Mouse (Mus musculus): Measurements from ENCODE around the gene Gm853. TPM values are rescaled to one million over a fixed set of nuclear protein-coding genes. Genes with fewer than 3 reads are reported as not detected.
A peak's percentile ranks its signal among the peaks of the same experiment; 100 is the strongest.

The Gm853 gene
- polyA plus RNA-seq, 1 experiment from 2014 or later = not detected

DNA sequence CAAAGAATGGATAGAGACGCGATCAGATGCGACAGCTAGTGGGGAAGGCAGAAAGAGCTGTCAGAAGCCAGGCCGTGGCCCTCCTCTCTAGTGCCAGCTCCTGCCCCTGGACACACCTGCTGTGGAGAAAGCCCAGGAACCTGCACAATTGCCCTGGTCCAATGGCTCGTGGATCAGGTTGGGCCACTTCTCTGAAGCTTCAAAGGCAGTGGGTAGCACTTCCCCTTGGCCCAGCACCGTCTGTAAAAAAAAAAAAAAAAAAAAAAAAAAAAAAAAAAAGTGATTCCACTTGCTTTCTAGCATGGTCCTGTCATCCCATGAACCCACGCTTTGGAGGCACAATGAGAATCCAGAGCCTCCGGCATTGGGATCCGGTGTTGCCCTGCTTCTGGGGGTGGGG is 54.4 kb downstream of the Gm853 start:
- WGBS (ENCODE audit: insufficient replicate concordance) = 35% methylated on average over 9 of the region's 9 CpGs
- Histone ChIP-seq H3K4me1 (ENCODE audit: control insufficient read depth, low read depth, low read length) (peaks cover 8% of the 10 kb centered on the region), H3K9me3 (replicated peaks; ENCODE audit: control insufficient read depth, low read length) (no peaks in the 10 kb centered on the region), H3K27me3 (ENCODE audit: control insufficient read depth, insufficient read depth, low read depth, low read length) (peaks cover 20% of the 10 kb centered on the region), H3K4me3 (ENCODE audit: low read depth, low read length) (no peak overlapping the region), H3K4me2 (ENCODE audit: low read depth, low read length) (no peak overlapping the region), H3K36me3 (ENCODE audit: control insufficient read depth, insufficient read depth) (peaks cover 3% of the 10 kb centered on the region; the same call in 1 of the 2 replicates), H3K9ac (ENCODE audit: low read depth, low read length) (no peak overlapping the region), H3K27ac (ENCODE audit: low read length) (no peak overlapping the region)
- no peak for ATAC-seq (ENCODE audit: low read depth)

DNA sequence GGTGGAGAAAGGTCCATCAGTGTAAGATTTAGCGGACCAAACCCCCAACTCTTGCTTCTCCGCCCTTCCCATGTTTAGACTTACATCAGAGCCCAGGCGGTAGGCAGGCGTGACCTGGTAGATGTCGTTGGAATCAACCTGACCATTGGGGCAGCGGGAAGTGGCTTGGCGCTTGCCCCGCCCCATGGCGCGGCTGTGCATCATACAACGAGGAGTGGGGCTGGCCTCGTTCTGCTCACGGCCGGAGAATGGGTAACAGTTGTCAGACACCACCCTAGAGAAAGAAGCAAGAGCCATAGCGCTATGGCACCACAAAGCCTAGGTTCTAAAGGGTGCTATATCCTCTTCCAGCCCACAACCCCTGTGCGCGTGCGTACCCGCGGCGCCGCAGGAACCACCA is 54.9 kb downstream of the Gm853 start:
- no peaks in the 10 kb centered on the region for H3K9me3 ChIP-seq (replicated peaks; ENCODE audit: control insufficient read depth, low read length)
- H3K4me1 ChIP-seq (ENCODE audit: control insufficient read depth, low read depth, low read length) = peaks cover 3% of the 10 kb centered on the region
- H3K36me3 ChIP-seq (ENCODE audit: control insufficient read depth, insufficient read depth) = peaks cover 3% of the 10 kb centered on the region; the same call in 1 of the 2 replicates
- H3K4me2 ChIP-seq (ENCODE audit: low read depth, low read length) = no peak overlapping the region
- no peak for ATAC-seq (ENCODE audit: low read depth)
- no peak overlapping the region for H3K4me3 ChIP-seq (ENCODE audit: low read depth, low read length)
- H3K27me3 ChIP-seq (ENCODE audit: control insufficient read depth, insufficient read depth, low read depth, low read length) = peaks cover 24% of the 10 kb centered on the region
- no peak overlapping the region for H3K27ac ChIP-seq (ENCODE audit: low read length)
- WGBS (ENCODE audit: insufficient replicate concordance) = 46% methylated on average over 22 of the region's 22 CpGs
- no peak overlapping the region for H3K9ac ChIP-seq (ENCODE audit: low read depth, low read length)

DNA sequence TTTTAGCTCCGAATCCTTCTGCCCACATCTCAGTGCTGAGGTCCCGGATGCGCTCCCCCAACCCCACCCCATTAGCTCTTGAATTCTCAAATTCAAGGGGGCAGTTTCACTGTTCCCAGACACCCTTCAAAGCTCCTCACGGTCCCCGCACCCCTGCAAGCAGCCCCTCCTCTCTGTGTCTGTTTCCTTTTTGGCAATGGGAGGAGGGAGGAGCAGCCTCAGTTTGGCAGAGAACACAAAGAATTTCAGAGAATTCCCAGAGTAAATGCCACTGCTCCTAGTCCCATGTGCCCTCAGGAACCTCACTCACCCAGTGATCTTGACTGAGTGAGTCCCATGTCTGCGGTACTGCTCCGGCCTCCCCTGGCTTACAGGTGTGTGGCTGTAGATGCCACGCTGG is 55.6 kb downstream of the Gm853 start:
- no peak overlapping the region for H3K27ac ChIP-seq (ENCODE audit: low read length)
- H3K9ac ChIP-seq (ENCODE audit: low read depth, low read length) = no peak overlapping the region

DNA sequence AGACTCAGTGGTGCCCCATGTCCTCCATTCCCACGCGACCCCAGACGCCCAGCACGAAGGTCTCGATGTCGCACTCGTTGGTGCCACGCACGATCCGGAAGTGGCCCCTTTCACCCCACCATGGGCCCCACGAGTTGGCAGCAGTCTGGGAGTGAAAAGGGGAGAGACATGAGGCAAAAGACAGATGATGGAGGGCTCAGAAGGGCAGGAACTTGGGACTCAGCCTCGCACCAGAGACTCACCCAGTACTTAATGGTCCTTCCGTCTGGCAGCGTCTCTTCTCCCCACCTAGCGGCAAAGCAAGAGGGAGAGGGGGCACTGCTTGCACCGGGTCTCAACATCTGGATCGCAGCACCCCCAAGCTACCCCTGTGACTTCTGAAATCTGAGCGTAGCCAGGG is 56.1 kb downstream of the Gm853 start:
- H3K27ac ChIP-seq (ENCODE audit: low read length) = no peak overlapping the region
- peaks cover 3% of the 10 kb centered on the region; the same call in 1 of the 2 replicates for H3K36me3 ChIP-seq (ENCODE audit: control insufficient read depth, insufficient read depth)
- H3K9me3 ChIP-seq (replicated peaks; ENCODE audit: control insufficient read depth, low read length) = no peaks in the 10 kb centered on the region
- no peak overlapping the region for H3K4me3 ChIP-seq (ENCODE audit: low read depth, low read length)
- H3K4me1 ChIP-seq (ENCODE audit: control insufficient read depth, low read depth, low read length) = no peaks in the 10 kb centered on the region; the same call in 1 of the 2 replicates
- peaks cover 28% of the 10 kb centered on the region for H3K27me3 ChIP-seq (ENCODE audit: control insufficient read depth, insufficient read depth, low read depth, low read length)
- no peak overlapping the region for H3K9ac ChIP-seq (ENCODE audit: low read depth, low read length)
- no peak for ATAC-seq (ENCODE audit: low read depth)
- no peak overlapping the region for H3K4me2 ChIP-seq (ENCODE audit: low read depth, low read length)
- 72% methylated on average over 18 of the region's 18 CpGs for WGBS (ENCODE audit: insufficient replicate concordance)

More for the DNA sequence above, 55.6 kb downstream of the Gm853 start:
- WGBS (ENCODE audit: insufficient replicate concordance) = 79% methylated on average over 8 of the region's 8 CpGs
- no peaks in the 10 kb centered on the region; the same call in 1 of the 2 replicates for H3K4me1 ChIP-seq (ENCODE audit: control insufficient read depth, low read depth, low read length)
- H3K4me2 ChIP-seq (ENCODE audit: low read depth, low read length) = no peak overlapping the region
- ATAC-seq (ENCODE audit: low read depth) = no peak
- H3K9me3 ChIP-seq (replicated peaks; ENCODE audit: control insufficient read depth, low read length) = no peaks in the 10 kb centered on the region
- no peak overlapping the region for H3K4me3 ChIP-seq (ENCODE audit: low read depth, low read length)
- H3K36me3 ChIP-seq (ENCODE audit: control insufficient read depth, insufficient read depth) = peaks cover 3% of the 10 kb centered on the region; the same call in 1 of the 2 replicates
- peaks cover 28% of the 10 kb centered on the region for H3K27me3 ChIP-seq (ENCODE audit: control insufficient read depth, insufficient read depth, low read depth, low read length)

DNA sequence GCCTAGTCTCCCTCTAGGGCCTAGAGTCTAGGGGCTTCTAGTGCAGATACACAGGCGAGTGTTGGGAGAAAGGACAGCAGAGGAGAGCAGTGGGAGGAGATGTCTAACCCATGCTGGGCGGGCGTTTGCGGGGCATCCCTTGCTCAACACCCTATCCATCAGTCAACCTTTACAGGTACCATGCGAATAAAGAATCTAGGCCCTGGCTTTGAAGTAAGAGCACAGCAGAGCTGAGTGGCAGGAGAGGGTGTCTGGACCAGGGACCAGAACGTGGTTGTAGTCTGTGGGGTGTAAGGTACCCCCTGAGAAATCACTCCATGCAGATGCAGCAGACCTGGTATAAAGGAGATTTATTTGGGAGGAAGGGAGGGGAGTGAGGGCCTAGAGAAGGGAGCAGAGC is 58.1 kb downstream of the Gm853 start:
- Histone ChIP-seq H3K4me3 (ENCODE audit: low read depth, low read length) (no peak overlapping the region), H3K9ac (ENCODE audit: low read depth, low read length) (no peak overlapping the region), H3K27ac (ENCODE audit: low read length) (no peak overlapping the region), H3K4me2 (ENCODE audit: low read depth, low read length) (no peak overlapping the region), H3K27me3 (ENCODE audit: control insufficient read depth, insufficient read depth, low read depth, low read length) (peaks cover 28% of the 10 kb centered on the region), H3K36me3 (ENCODE audit: control insufficient read depth, insufficient read depth) (peaks cover 3% of the 10 kb centered on the region; the same call in 1 of the 2 replicates), H3K4me1 (ENCODE audit: control insufficient read depth, low read depth, low read length) (no peaks in the 10 kb centered on the region; the same call in 1 of the 2 replicates), H3K9me3 (replicated peaks; ENCODE audit: control insufficient read depth, low read length) (no peaks in the 10 kb centered on the region)
- WGBS (ENCODE audit: insufficient replicate concordance) = 65% methylated on average over 6 of the region's 6 CpGs
- no peak for ATAC-seq (ENCODE audit: low read depth)

DNA sequence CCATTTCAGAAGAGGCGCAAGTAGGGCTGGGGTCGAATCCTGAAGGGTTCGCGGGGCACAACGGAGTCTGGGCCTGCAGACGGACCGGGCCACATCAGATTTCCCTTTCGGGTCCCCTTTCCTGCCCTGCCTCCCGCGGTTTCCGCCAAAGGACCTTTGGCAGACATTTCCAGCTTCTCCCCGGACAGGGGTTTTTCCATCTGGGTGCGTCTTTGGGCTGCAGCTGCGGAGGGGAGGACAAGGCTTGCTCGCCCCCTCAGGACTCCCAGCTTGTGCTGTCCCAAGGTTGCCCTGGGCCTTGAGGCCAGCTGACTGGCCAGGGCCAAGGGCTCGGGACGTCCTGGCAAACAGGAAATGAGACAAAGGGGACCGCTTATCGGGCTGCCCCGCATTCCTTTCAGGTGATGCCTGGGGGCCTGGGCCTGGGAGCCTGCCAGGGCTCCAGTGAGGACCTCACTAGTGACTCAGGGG is 58.8 kb downstream of the Gm853 start:
- WGBS (ENCODE audit: insufficient replicate concordance) = 5% methylated on average over 20 of the region's 20 CpGs
- ATAC-seq (ENCODE audit: low read depth) = no peak
- Histone ChIP-seq H3K9me3 (replicated peaks; ENCODE audit: control insufficient read depth, low read length) (no peaks in the 10 kb centered on the region), H3K27ac (ENCODE audit: low read length) (no peak overlapping the region), H3K4me3 (ENCODE audit: low read depth, low read length) (no peak overlapping the region), H3K27me3 (ENCODE audit: control insufficient read depth, insufficient read depth, low read depth, low read length) (peaks cover 27% of the 10 kb centered on the region), H3K4me1 (ENCODE audit: control insufficient read depth, low read depth, low read length) (no peaks in the 10 kb centered on the region; the same call in 1 of the 2 replicates), H3K4me2 (ENCODE audit: low read depth, low read length) (peak overlapping the region; percentile 15), H3K36me3 (ENCODE audit: control insufficient read depth, insufficient read depth) (peaks cover 3% of the 10 kb centered on the region; the same call in 1 of the 2 replicates), H3K9ac (ENCODE audit: low read depth, low read length) (no peak overlapping the region)

DNA sequence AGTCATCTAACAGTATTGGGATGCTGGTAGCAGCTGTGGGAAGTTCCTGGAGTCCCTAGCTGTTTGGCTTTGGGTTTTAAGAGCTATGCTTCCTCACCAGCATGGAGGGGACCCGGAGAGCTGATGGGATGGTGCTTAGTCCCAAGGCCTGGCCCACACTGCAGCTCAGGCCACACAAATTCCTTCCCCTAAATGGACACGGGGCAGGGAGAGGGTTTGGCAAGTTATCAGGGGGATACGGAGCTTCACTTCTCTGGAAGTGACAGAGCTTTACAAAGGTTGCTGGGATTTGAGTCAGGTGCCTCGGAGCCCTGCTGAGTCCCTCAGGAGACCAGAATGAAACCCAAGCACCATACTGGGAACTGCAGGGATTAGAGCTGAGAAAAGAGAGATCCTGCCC is 60.9 kb downstream of the Gm853 start:
- 44% methylated on average over 4 of the region's 4 CpGs for WGBS (ENCODE audit: insufficient replicate concordance)
- H3K27me3 ChIP-seq (ENCODE audit: control insufficient read depth, insufficient read depth, low read depth, low read length) = peaks cover 21% of the 10 kb centered on the region
- no peak for ATAC-seq (ENCODE audit: low read depth)

More for the DNA sequence above, 60.9 kb downstream of the Gm853 start:
- Histone ChIP-seq H3K36me3 (ENCODE audit: control insufficient read depth, insufficient read depth) (no peaks in the 10 kb centered on the region), H3K4me1 (ENCODE audit: control insufficient read depth, low read depth, low read length) (no peaks in the 10 kb centered on the region; the same call in 1 of the 2 replicates), H3K4me2 (ENCODE audit: low read depth, low read length) (no peak overlapping the region), H3K9ac (ENCODE audit: low read depth, low read length) (no peak overlapping the region), H3K27ac (ENCODE audit: low read length) (no peak overlapping the region), H3K4me3 (ENCODE audit: low read depth, low read length) (no peak overlapping the region), H3K9me3 (replicated peaks; ENCODE audit: control insufficient read depth, low read length) (no peaks in the 10 kb centered on the region)

Other genes with a start within 250 kb of the Gm853 start
- not detected in 2 replicates for gene Adgrb2, start 237.5 kb downstream of the Gm853 start, polyA plus RNA-seq (2015; fragmentation: Nextera tagmentation; extraction: Ambion mirVana)
- gene Col16a1, start 174.6 kb downstream of the Gm853 start, polyA plus RNA-seq (2015; fragmentation: Nextera tagmentation; extraction: Ambion mirVana) = 3.0 and 3.1 TPM in 2 replicates
- 40.6 and 43.6 TPM in 2 replicates for gene Pef1, start 119.8 kb downstream of the Gm853 start, polyA plus RNA-seq (2015; fragmentation: Nextera tagmentation; extraction: Ambion mirVana)
- gene Hcrtr1, start 83.0 kb downstream of the Gm853 start, polyA plus RNA-seq (2015; fragmentation: Nextera tagmentation; extraction: Ambion mirVana) = 0.06 TPM in 1 of 2 replicates, not detected in the other
- gene Tinagl1, start 47.3 kb downstream of the Gm853 start, polyA plus RNA-seq (2015; fragmentation: Nextera tagmentation; extraction: Ambion mirVana) = 35.0 and 37.8 TPM in 2 replicates
- 0.76 and 1.3 TPM in 2 replicates for gene Serinc2, start 56.8 kb upstream of the Gm853 start, polyA plus RNA-seq (2015; fragmentation: Nextera tagmentation; extraction: Ambion mirVana)
- 3.0 and 5.4 TPM in 2 replicates for gene Fabp3, start 86.2 kb upstream of the Gm853 start, polyA plus RNA-seq (2015; fragmentation: Nextera tagmentation; extraction: Ambion mirVana)
- not detected in 2 replicates for gene Gm10570, start 86.3 kb upstream of the Gm853 start, polyA plus RNA-seq (2015; fragmentation: Nextera tagmentation; extraction: Ambion mirVana)
- 27.5 and 32.1 TPM in 2 replicates for gene Zcchc17, start 137.5 kb upstream of the Gm853 start, polyA plus RNA-seq (2015; fragmentation: Nextera tagmentation; extraction: Ambion mirVana)
- 52.4 and 56.3 TPM in 2 replicates for gene Snrnp40, start 137.7 kb upstream of the Gm853 start, polyA plus RNA-seq (2015; fragmentation: Nextera tagmentation; extraction: Ambion mirVana)